In the genomic region with DNA sequence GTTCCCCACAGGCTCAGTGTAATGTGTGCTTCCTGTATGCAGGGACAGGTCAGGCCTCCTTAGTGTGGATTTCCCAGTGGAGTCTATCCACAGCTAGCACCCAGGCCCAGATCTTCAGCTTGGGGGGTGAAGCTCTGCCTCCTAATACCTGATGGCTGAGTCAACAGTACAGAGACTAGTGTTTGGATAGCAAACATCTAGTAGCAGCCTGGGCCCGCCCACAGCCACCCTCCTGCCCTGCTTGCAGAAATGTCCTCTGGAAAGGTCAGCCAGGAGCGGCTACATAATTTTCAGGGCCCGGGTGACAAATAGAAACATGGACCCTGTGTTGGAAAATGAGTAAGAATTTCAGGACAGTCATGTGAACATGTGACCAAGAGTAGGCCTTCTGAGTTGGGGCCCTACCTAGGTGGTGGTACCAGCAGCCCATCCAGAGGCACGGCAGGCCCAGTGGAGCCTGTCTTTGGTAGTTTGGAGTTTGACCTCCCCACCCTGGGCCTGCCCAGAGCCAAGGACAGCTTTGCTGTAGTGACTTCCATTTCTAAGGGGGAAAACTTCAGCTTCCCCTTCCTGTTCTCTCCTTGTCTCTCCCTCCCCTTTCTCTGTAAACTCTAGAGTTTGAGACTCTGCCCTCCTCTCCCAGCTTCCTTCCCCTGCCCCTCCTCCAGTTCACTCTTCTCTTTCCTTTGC, we compare ENCODE assay signal across 8 mouse cellular contexts. TPM values are rescaled to one million over a fixed set of nuclear protein-coding genes. Genes with fewer than 3 reads are reported as not detected.
DNase-seq lines count a peak whose midpoint lies in the region; ATAC-seq lines count a peak whose summit lies in the region.

No protein-coding gene starts in this region.

- ATAC-seq in forebrain, embryonic 13.5 days: no peak

- DNase-seq in gastrocnemius, postnatal 25 days: peak; percentile 50
- DNase-seq in gastrocnemius, adult 18-20 months (ENCODE audit: low spot score): no peak
- peak; percentile 89 for DNase-seq in kidney, adult 9 months
- DNase-seq in lung, postnatal 10 days: peak; percentile 78
- DNase-seq in layer of hippocampus, postnatal 36 days: no peak
- no peak for DNase-seq in right cerebral cortex, adult 2 months (ENCODE audit: low spot score in 2 of 2)
- DNase-seq in embryo, embryonic 10 days (ENCODE audit: low spot score): no peak

- WGBS in forebrain, embryonic 13.5 days: 82% methylated on average over 4 of the region's 4 CpGs

- H3K4me1 ChIP-seq in forebrain, embryonic 13.5 days: peaks cover 46% of the 10 kb centered on the region

- no peaks in the 10 kb centered on the region for H3K9me3 ChIP-seq in forebrain, embryonic 13.5 days (replicated peaks)

- H3K36me3 ChIP-seq in forebrain, embryonic 13.5 days (ENCODE audit: poor library complexity, severe bottlenecking): no peaks in the 10 kb centered on the region

- peak overlapping the region; percentile 73 for H3K27ac ChIP-seq in forebrain, embryonic 13.5 days

- peak overlapping the region; percentile 21; the same call in 1 of the 2 replicates for H3K4me2 ChIP-seq in forebrain, embryonic 13.5 days

- no peak overlapping the region for H3K4me3 ChIP-seq in forebrain, embryonic 13.5 days

- 0 out of 2 replicates have a peak overlapping the region, but pooled peaks have one; percentile 17 for H3K9ac ChIP-seq in forebrain, embryonic 13.5 days

- H3K27me3 ChIP-seq in forebrain, embryonic 13.5 days: no peaks in the 10 kb centered on the region

RNA-seq across cellular contexts. Expression of a gene that starts 32.5 kb away (rescaled TPM):
- total RNA-seq in gastrocnemius, postnatal 25 days (2021): 10 to 100 TPM; 20.8 to 27.9 TPM
- total RNA-seq in gastrocnemius, adult 18-20 months (2021): 10 to 100 TPM; 21.1 to 31.3 TPM
- polyA plus RNA-seq in forebrain, embryonic 13.5 days (2015; fragmentation: Nextera tagmentation; extraction: Ambion mirVana): 20.6 and 23.1 TPM in 2 replicates
- 10 to 100 TPM; 21.7 to 23.1 TPM for total RNA-seq in layer of hippocampus, postnatal 36 days (2021)

RNA-seq across cellular contexts. Expression of a gene that starts 58.0 kb away (rescaled TPM):
- total RNA-seq in gastrocnemius, postnatal 25 days (2021): 100 to 1,000 TPM; 102 to 256 TPM
- 100 to 1,000 TPM; 317 to 516 TPM for total RNA-seq in gastrocnemius, adult 18-20 months (2021)
- polyA plus RNA-seq in forebrain, embryonic 13.5 days (2015; fragmentation: Nextera tagmentation; extraction: Ambion mirVana): 351 and 386 TPM in 2 replicates
- 10 to 100 TPM; 57.6 to 61.5 TPM for total RNA-seq in layer of hippocampus, postnatal 36 days (2021)

Comparison
In these comparisons a context has a peak if more than half of its experiments do, and no peak if none do; other contexts are left out.
1. DNase-seq: peak in gastrocnemius, postnatal 25 days (single experiment), kidney, adult 9 months (single experiment) and lung, postnatal 10 days (single experiment); none in gastrocnemius, adult 18-20 months (single experiment), layer of hippocampus, postnatal 36 days (0 of 2), right cerebral cortex, adult 2 months (0 of 2) and embryo, embryonic 10 days (single experiment).